Mouse (Mus musculus) megakaryocyte, embryonic 14.5 days (primary cell): ENCODE data around the gene Olfr1417.
"Not testable (repeated sequence)": the region's sequence is repeated elsewhere in the genome, so short reads cannot be mapped to it uniquely, and the experiment has no call there.

ENCODE experiments used
- FLI1 ChIP-seq: IDR thresholded peaks from 2 replicates; pipeline ENCODE4 v1.6.1; 2012; ENCODE audit warnings: low read length, inconsistent platforms, mixed read lengths
- GATA1 ChIP-seq: IDR thresholded peaks from 3 replicates; pipeline ENCODE4 v1.6.1; 2012; ENCODE audit warnings: mixed read lengths, low read length, inconsistent platforms, borderline replicate concordance

- not testable (repeated sequence) for TF ChIP-seq GATA1, FLI1
Observed at GRCm38 (mm10) chr19:11878404-11878803, 39.4 kb upstream of the Olfr1417 start.
